Mouse (Mus musculus) left cerebral cortex, postnatal 36 days (tissue): ENCODE measurements around the gene Ranbp9. TPM values are rescaled to one million over a fixed set of nuclear protein-coding genes. Genes with fewer than 3 reads are reported as not detected.

Experiments
- DNase-seq, 2 experiments: peaks; one replicate each; pipeline ENCODE4 v3.0.0; 2021 to 2022; ENCODE audit warnings: low spot score in 2 of 2, mixed read lengths in 1 of 2
- intact Hi-C: fragments of 180-260 bp; cut with DNase I; formaldehyde crosslinking; loops from one replicate; pipeline ENCODE4 v1.15.1; 2025
- total RNA-seq, 2 experiments: library from RNA; stranded (reverse); gene quantifications; 2 replicates each; pipeline ENCODE4 v1.2.3; 2021

Gene Ranbp9
- total RNA-seq = 10 to 100 TPM; 95.4 to 99.3 TPM

GRCm38 (mm10) chr13:43480957-43481858 is at the start of gene Ranbp9:
Gene Ranbp9 (minus strand): TSS chr13:43481282.
- DNase-seq = peak; percentile 81 to 88
- intact Hi-C loops = loop anchor here (5.0 kb wide), 3 partner anchors 51 to 84 kb away; partner anchors contain the start of gene Nol7

GRCm38 (mm10) chr13:43530129-43530831 is 49.2 kb upstream of the Ranbp9 start:
- DNase-seq = peak; percentile 82 to 83
- intact Hi-C loops = loop anchor here (5.0 kb wide), 1 partner anchor 48 kb away; the partner anchor contains the start of gene Ranbp9

- intact Hi-C loops = no loop called here
- DNase-seq = no peak
Observed at GRCm38 (mm10) chr13:43526289-43526688, 45.2 kb upstream of the Ranbp9 start.

- peak; percentile 69 to 79 for DNase-seq
- intact Hi-C loops = no loop called here
Observed at GRCm38 (mm10) chr13:43525363-43526134, 44.5 kb upstream of the Ranbp9 start.

GRCm38 (mm10) chr13:43524491-43525362 is 43.6 kb upstream of the Ranbp9 start:
- intact Hi-C loops = no loop called here
- peak in 1 of 2 experiments; percentile 53 for DNase-seq

- peak in 1 of 2 experiments; percentile 15 for DNase-seq
- intact Hi-C loops = no loop called here
Observed at GRCm38 (mm10) chr13:43523906-43524480, 42.9 kb upstream of the Ranbp9 start.

- intact Hi-C loops = no loop called here
Observed at GRCm38 (mm10) chr13:43521940-43522339, 40.9 kb upstream of the Ranbp9 start.

GRCm38 (mm10) chr13:43519251-43519650 is 38.2 kb upstream of the Ranbp9 start:
- no peak for DNase-seq
- intact Hi-C loops = no loop called here

More at GRCm38 (mm10) chr13:43521940-43522339, 40.9 kb upstream of the Ranbp9 start:
- DNase-seq = no peak

GRCm38 (mm10) chr13:43517371-43517770 is 36.3 kb upstream of the Ranbp9 start:
- intact Hi-C loops = no loop called here
- no peak for DNase-seq

- intact Hi-C loops = no loop called here
- DNase-seq = no peak
Observed at GRCm38 (mm10) chr13:43516931-43517330, 35.8 kb upstream of the Ranbp9 start.

GRCm38 (mm10) chr13:43516119-43516518 is 35.0 kb upstream of the Ranbp9 start:
- no peak for DNase-seq
- intact Hi-C loops = no loop called here

GRCm38 (mm10) chr13:43514950-43515358 is 33.9 kb upstream of the Ranbp9 start:
- intact Hi-C loops = no loop called here

GRCm38 (mm10) chr13:43512736-43513135 is 31.7 kb upstream of the Ranbp9 start:
- intact Hi-C loops = no loop called here

More at GRCm38 (mm10) chr13:43514950-43515358, 33.9 kb upstream of the Ranbp9 start:
- no peak for DNase-seq

GRCm38 (mm10) chr13:43505798-43506197 is 24.7 kb upstream of the Ranbp9 start:
- intact Hi-C loops = no loop called here
- no peak for DNase-seq

More at GRCm38 (mm10) chr13:43512736-43513135, 31.7 kb upstream of the Ranbp9 start:
- no peak for DNase-seq

- DNase-seq = no peak
- intact Hi-C loops = no loop called here
Observed at GRCm38 (mm10) chr13:43503395-43503850, 22.3 kb upstream of the Ranbp9 start.

- intact Hi-C loops = no loop called here
- no peak for DNase-seq
Observed at GRCm38 (mm10) chr13:43501601-43502000, 20.5 kb upstream of the Ranbp9 start.

GRCm38 (mm10) chr13:43500483-43500850 is 19.4 kb upstream of the Ranbp9 start:
- no peak for DNase-seq
- intact Hi-C loops = no loop called here

GRCm38 (mm10) chr13:43499731-43500482 is 18.8 kb upstream of the Ranbp9 start:
- intact Hi-C loops = no loop called here
- no peak for DNase-seq
